8 mouse cellular contexts compared by ENCODE assay signal in the genomic region with DNA sequence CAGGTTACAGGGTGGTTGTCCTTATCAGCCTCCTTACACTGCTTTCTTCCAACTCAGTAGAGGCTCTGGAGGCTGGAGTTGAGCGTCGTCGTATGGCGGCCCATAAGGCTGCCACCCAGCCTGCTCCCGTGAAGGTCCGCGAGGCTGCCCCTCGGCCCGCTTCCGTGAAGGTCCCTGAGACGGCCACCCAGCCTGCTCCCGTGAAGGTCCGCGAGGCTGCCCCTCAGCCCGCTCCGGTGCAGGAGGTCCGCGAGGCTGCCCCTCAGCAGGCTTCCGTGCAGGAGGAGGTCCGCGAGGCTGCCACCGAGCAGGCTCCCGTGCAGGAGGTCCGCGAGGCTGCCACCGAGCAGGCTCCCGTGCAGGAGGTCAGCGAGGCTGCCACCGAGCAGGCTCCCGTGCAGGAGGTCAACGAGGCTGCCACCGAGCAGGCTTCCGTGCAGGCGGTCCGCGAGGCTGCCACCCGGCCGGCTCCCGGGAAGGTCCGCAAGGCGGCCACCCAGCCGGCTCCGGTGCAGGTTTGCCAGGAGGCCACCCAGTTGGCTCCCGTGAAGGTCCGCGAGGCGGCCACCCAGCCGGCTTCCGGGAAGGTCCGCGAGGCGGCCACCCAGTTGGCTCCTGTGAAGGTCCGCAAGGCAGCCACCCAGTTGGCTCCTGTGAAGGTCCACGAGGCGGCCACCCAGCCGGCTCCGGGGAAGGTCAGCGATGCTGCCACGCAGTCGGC. TPM values are rescaled to one million over a fixed set of nuclear protein-coding genes. Genes with fewer than 3 reads are reported as not detected.
DNase-seq lines count a peak whose midpoint lies in the region; ATAC-seq and TF ChIP-seq lines count a peak whose summit lies in the region.

No protein-coding gene starts in this region.

- H3K9me3 ChIP-seq in ES-E14 (ENCODE audit: control insufficient read depth, insufficient read depth, low read depth, low read length), result no peaks in the 10 kb centered on the region
- H3K9me3 ChIP-seq in forebrain, embryonic 13.5 days (replicated peaks), result no peaks in the 10 kb centered on the region

- H3K36me3 ChIP-seq in ES-E14 (ENCODE audit: control insufficient read depth, insufficient read depth, low read length, poor library complexity, severe bottlenecking), result no peaks in the 10 kb centered on the region
- H3K36me3 ChIP-seq in forebrain, embryonic 13.5 days (ENCODE audit: poor library complexity, severe bottlenecking), result no peaks in the 10 kb centered on the region

- intact Hi-C loops in heart, postnatal 25 days (cut with DNase I), result no loop called here

- H3K27me3 ChIP-seq in forebrain, embryonic 13.5 days, result peaks cover 64% of the 10 kb centered on the region

- H3K4me2 ChIP-seq in forebrain, embryonic 13.5 days, result peak overlapping the region; percentile 79

- WGBS in forebrain, embryonic 13.5 days, result 5% methylated on average over 58 of the region's 60 CpGs

- H3K9ac ChIP-seq in ES-E14 (ENCODE audit: insufficient read depth, low read depth, low read length, poor library complexity, severe bottlenecking), result peak overlapping the region; percentile 72
- H3K9ac ChIP-seq in forebrain, embryonic 13.5 days, result peak overlapping the region; percentile 61

- ATAC-seq in forebrain, embryonic 13.5 days, result peak; percentile 27; the same call in 1 of the 2 replicates

- in situ Hi-C loops in ES-E14 (cut with MboI; ENCODE audit: low sequenced_read_pairs in 2 of 2, unreplicated experiment in 2 of 2), result no loop called here

- no peak for DNase-seq in ES-E14 (ENCODE audit: low read depth, low spot score)
- DNase-seq in adrenal gland, postnatal 36 days, result peak; percentile 65 to 75
- DNase-seq in heart, postnatal 25 days (ENCODE audit: low spot score), result peak; percentile 19
- DNase-seq in kidney, postnatal 36 days, result peak; percentile 30 to 66
- peak; percentile 59 for DNase-seq in mesoderm, embryonic 11.5 days (ENCODE audit: low read depth, low spot score)
- peak; percentile 26 for DNase-seq in testis, postnatal 14 days (ENCODE audit: low spot score)
- no peak for DNase-seq in spleen, postnatal 4 days (ENCODE audit: low spot score in 2 of 2)

- H3K4me3 ChIP-seq in ES-E14 (ENCODE audit: insufficient read depth in 1 of 2, low read depth in 1 of 2, low read length in 2 of 2, poor library complexity in 1 of 2, severe bottlenecking in 1 of 2), result peak overlapping the region; percentile 57 to 75
- H3K4me3 ChIP-seq in forebrain, embryonic 13.5 days, result peak overlapping the region; percentile 42

- H3K27ac ChIP-seq in ES-E14 (ENCODE audit: insufficient read depth, low read depth, low read length, poor library complexity, severe bottlenecking), result no peak overlapping the region
- no peak overlapping the region for H3K27ac ChIP-seq in forebrain, embryonic 13.5 days

- peaks cover 13 to 19% of the 10 kb centered on the region in 2 experiments for H3K4me1 ChIP-seq in ES-E14 (ENCODE audit: control insufficient read depth in 2 of 2, insufficient read depth in 2 of 2, low read length in 2 of 2, poor library complexity in 1 of 2)
- peaks cover 8% of the 10 kb centered on the region for H3K4me1 ChIP-seq in forebrain, embryonic 13.5 days

TF ChIP-seq in ES-E14, 5 proteins besides CTCF, POLR2A, EP300 and RAD21:
- TF ChIP-seq ZNF384 (IDR thresholded peaks at IDR 0.05; ENCODE audit: low read depth, low read length) (no peak), HCFC1 (IDR thresholded peaks at IDR 0.05; ENCODE audit: borderline replicate concordance, insufficient read depth, low read length) (no peak), CHD2 (IDR thresholded peaks at IDR 0.05; ENCODE audit: low read depth, low read length) (no peak), ZC3H11A (IDR thresholded peaks at IDR 0.05; ENCODE audit: borderline replicate concordance, low read depth, low read length) (no peak), MAFK (IDR thresholded peaks at IDR 0.05; ENCODE audit: insufficient read depth, low read depth, low read length) (no peak)

RNA-seq across cellular contexts. Expression of a gene that starts 1.0 kb away (rescaled TPM):
- not detected in 2 replicates for total RNA-seq in ES-E14 (2012; rRNA removed)
- total RNA-seq in adrenal gland, postnatal 36 days (2021), result under 1 TPM in 1 of 2 experiments, not detected in 1; 0.40 TPM
- polyA plus RNA-seq in forebrain, embryonic 13.5 days (2015; fragmentation: Nextera tagmentation; extraction: Ambion mirVana), result not detected in 2 replicates
- total RNA-seq in heart, postnatal 25 days (2021), result not detected

RNA-seq across cellular contexts. Expression of a gene that starts 1.7 kb away (rescaled TPM):
- total RNA-seq in ES-E14 (2012; rRNA removed), result 19.9 and 48.1 TPM in 2 replicates
- total RNA-seq in adrenal gland, postnatal 36 days (2021), result under 1 TPM; 0.30 to 0.43 TPM
- not detected in 2 replicates for polyA plus RNA-seq in forebrain, embryonic 13.5 days (2015; fragmentation: Nextera tagmentation; extraction: Ambion mirVana)
- not detected for total RNA-seq in heart, postnatal 25 days (2021)

RNA-seq across cellular contexts. Expression of a gene that starts 9.9 kb away (rescaled TPM):
- total RNA-seq in ES-E14 (2012; rRNA removed), result 115 and 147 TPM in 2 replicates
- total RNA-seq in adrenal gland, postnatal 36 days (2021), result 10 to 100 TPM; 63.9 to 73.6 TPM
- polyA plus RNA-seq in forebrain, embryonic 13.5 days (2015; fragmentation: Nextera tagmentation; extraction: Ambion mirVana), result 133 and 137 TPM in 2 replicates
- 10 to 100 TPM; 52.2 to 55.6 TPM for total RNA-seq in heart, postnatal 25 days (2021)

RNA-seq across cellular contexts. Expression of a gene that starts 58.7 kb away (rescaled TPM):
- 4.6 and 7.5 TPM in 2 replicates for total RNA-seq in ES-E14 (2012; rRNA removed)
- total RNA-seq in adrenal gland, postnatal 36 days (2021), result 10 to 100 TPM; 23.2 to 35.5 TPM
- 0.96 and 1.2 TPM in 2 replicates for polyA plus RNA-seq in forebrain, embryonic 13.5 days (2015; fragmentation: Nextera tagmentation; extraction: Ambion mirVana)
- total RNA-seq in heart, postnatal 25 days (2021), result 1 to 10 TPM; 4.2 to 4.7 TPM

Comparison
In these comparisons a context has a peak if more than half of its experiments do, and no peak if none do; other contexts are left out.
1. DNase-seq: peak in adrenal gland, postnatal 36 days (2 of 2), heart, postnatal 25 days (single experiment), kidney, postnatal 36 days (2 of 2), mesoderm, embryonic 11.5 days (single experiment) and testis, postnatal 14 days (single experiment); none in ES-E14 (single experiment) and spleen, postnatal 4 days (0 of 2).
2. RNA of a gene that starts 1.7 kb away (total RNA-seq): 19.9 to 48.1 TPM in ES-E14; 0.30 to 0.43 TPM in adrenal gland, postnatal 36 days and not detected in heart, postnatal 25 days; every median in the first group is over 10 times any median in the second.